Mouse (Mus musculus) spleen, adult 10 weeks (tissue): Measurements from ENCODE around the gene C87499. TPM values are rescaled to one million over a fixed set of nuclear protein-coding genes. Genes with fewer than 3 reads are reported as not detected.

Source experiments
- polyA plus RNA-seq: library from polyadenylated mRNA; stranded (reverse); fragments of 350-450 nt; fragmentation: Illumina TruSeq; extraction: RNeasy Lipid Tissue Mini Kit (QIAGEN cat#74804); gene quantifications from one replicate; pipeline ENCODE4 v1.2.3, GENCODE M21; 2015; ENCODE audit warnings: low replicate concordance; ENCODE audit not compliant: insufficient read depth

C87499 gene
- not detected for polyA plus RNA-seq

DNA sequence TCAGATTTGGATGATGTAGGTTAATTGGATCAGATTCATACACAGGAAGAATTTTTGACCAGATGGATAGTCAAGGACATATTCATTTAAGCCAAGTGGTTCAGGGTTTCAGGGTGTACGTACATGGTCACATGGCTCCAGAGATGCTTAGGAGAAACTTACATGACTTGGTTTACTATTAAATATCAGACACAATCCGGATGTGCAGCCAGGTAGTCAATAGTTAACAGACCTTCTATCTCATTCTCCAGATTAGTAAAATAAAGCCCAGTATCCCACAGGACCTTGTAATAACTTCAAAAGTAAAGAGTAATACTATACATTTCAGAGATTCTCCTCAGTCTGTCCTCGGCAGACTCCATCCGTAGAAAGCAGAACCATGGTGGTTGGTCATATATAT lies at the start of gene C87499:
TSS of gene C87499 (minus strand) at position 101 of the 400 bp plus-strand sequence.

DNA sequence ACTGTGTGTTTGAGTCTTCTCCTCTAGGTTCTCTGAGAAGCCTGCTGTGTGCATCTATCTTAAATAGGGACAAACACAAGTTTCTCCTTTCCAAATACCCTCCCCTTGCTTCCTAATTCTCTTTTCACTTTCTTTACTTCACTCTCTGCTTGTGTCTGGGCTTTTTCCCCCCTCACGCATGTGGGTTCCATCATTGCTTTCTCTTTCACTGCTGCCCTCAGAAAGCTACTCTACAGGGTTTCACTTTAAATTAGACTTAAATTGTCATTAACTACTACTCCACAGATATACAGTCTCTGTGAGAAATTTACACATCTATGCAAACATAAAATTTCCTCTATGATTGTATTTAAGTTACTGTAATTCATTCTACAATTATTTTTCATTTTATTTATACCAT lies 49.6 kb upstream of the C87499 start, which contains the start of gene Ifna2:
TSS of gene Ifna2 (minus strand) at position 101 of the 400 bp plus-strand sequence.

DNA sequence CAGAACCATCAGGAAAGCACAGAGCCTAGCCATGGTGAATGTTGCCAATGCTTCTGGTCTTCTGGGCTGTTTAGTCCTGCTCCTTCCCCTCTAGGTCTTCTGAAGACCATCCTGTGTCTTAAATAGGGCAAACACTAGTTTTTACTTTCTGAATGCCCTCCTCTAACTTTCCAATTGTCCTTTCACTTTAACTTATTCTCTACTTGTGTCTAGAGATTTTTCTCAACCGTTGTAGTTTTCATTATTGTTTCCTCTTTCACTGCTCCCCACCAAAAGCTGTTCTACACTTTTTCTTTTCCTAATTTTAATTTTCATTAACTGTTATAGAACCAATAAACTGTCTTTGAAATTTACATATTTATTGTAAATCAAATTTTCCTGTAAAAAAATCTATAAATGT lies 42.6 kb upstream of the C87499 start, which contains the start of gene Ifna16:
TSS of gene Ifna16 (minus strand) at position 101 of the 400 bp plus-strand sequence.

DNA sequence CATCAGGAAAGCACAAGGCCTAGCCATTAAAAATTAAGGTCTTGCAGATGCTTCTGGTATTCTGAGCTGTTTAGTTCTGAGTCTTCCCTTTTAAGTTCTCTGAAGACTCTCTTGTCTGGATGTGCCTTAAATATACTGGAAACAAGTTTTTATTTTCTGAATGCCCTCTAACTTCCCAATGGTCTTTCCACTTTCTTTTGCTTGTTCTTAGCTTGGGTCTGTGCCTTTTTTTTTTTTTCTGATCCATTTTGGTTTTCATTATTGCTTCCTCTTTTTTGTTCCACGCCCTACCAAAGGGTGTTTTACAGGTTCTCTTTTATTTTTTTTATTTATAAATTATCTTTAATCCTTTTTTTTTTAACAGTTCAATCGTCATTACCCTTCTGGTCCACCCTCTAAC lies 10.1 kb upstream of the C87499 start, which contains the start of gene Ifna13:
TSS of gene Ifna13 (minus strand) at position 101 of the 400 bp plus-strand sequence.

DNA sequence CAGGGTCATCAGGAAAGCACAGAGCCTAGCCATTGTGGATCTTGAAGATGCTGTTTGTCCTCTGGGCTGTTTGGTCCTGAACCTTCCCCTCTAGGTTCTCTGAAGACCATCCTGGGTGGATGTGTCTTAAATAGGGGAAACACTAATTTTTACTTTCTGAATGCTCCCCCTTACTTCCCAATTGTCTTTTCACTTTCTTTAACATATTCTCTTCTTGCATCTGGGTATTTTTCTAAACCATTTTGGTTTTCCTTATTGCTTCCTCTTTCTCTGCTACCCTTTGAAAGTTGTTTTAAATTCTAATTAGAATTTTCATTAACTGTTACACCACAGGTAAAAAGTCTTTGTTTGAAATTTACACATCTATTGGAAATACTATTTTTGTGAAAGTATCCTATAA lies 30.9 kb downstream of the C87499 start, which contains the start of gene Ifna12:
TSS of gene Ifna12 (minus strand) at position 101 of the 400 bp plus-strand sequence.

DNA sequence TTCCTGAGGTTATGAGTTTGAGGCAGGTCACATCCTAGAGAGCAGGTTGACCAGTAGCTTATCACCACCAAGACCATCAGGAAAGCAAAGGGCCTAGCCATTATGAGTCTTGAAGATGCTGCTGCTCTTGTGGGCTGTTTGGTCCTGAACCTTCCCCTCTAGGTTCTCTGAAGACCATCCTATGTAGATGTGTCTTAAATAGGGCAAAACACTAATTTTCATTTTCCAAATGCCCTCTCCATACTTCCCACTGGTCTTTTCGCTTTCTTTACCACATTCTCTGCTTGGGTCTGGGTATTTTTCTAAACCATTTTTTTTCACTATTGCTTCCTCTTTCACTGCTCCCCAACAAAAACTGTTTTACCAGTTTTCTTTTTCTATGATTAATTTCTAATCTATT lies 41.9 kb downstream of the C87499 start, which contains the start of gene Ifna9:
TSS of gene Ifna9 (minus strand) at position 101 of the 400 bp plus-strand sequence.

Other genes with a start within 250 kb of the C87499 start
- gene Hacd4, start 195.5 kb downstream of the C87499 start, polyA plus RNA-seq = 10.3 TPM
- not detected for gene Ifnb1, start 111.6 kb downstream of the C87499 start, polyA plus RNA-seq
- gene Ifna15, start 76.2 kb downstream of the C87499 start, polyA plus RNA-seq = not detected
- not detected for gene Ifna14, start 62.6 kb downstream of the C87499 start, polyA plus RNA-seq
- gene Ifna9, start 42.0 kb downstream of the C87499 start, polyA plus RNA-seq = not detected
- not detected for gene Ifna12, start 31.0 kb downstream of the C87499 start, polyA plus RNA-seq
- not detected for gene Ifna13, start 10.0 kb upstream of the C87499 start, polyA plus RNA-seq
- gene Ifna16, start 42.5 kb upstream of the C87499 start, polyA plus RNA-seq = not detected
- not detected for gene Ifna2, start 49.5 kb upstream of the C87499 start, polyA plus RNA-seq
- not detected for gene Ifnab, start 56.9 kb upstream of the C87499 start, polyA plus RNA-seq
- gene Gm26566, start 87.4 kb upstream of the C87499 start, polyA plus RNA-seq = not detected
- 49.2 TPM for gene Klhl9, start 88.1 kb upstream of the C87499 start, polyA plus RNA-seq
- gene Gm13271, start 120.5 kb upstream of the C87499 start, polyA plus RNA-seq = not detected
- not detected for gene Gm13283, start 125.7 kb upstream of the C87499 start, polyA plus RNA-seq
- gene Gm13290, start 139.4 kb upstream of the C87499 start, polyA plus RNA-seq = not detected
- not detected for gene Gm13289, start 142.5 kb upstream of the C87499 start, polyA plus RNA-seq
- not detected for gene Gm13272, start 145.4 kb upstream of the C87499 start, polyA plus RNA-seq
- not detected for gene Ifnz, start 147.7 kb upstream of the C87499 start, polyA plus RNA-seq
- gene Gm13276, start 151.3 kb upstream of the C87499 start, polyA plus RNA-seq = not detected
- not detected for gene Gm13277, start 154.2 kb upstream of the C87499 start, polyA plus RNA-seq
- not detected for gene Gm13278, start 157.1 kb upstream of the C87499 start, polyA plus RNA-seq
- gene Gm13275, start 160.1 kb upstream of the C87499 start, polyA plus RNA-seq = not detected
- gene Gm13279, start 163.0 kb upstream of the C87499 start, polyA plus RNA-seq = not detected
- not detected for gene Gm13285, start 165.3 kb upstream of the C87499 start, polyA plus RNA-seq
- gene Gm13287, start 168.8 kb upstream of the C87499 start, polyA plus RNA-seq = not detected
- gene Gm13288, start 171.1 kb upstream of the C87499 start, polyA plus RNA-seq = not detected
- gene Ifna7, start 181.8 kb upstream of the C87499 start, polyA plus RNA-seq = not detected
- gene Ifna11, start 185.5 kb upstream of the C87499 start, polyA plus RNA-seq = not detected
- gene Ifna6, start 193.0 kb upstream of the C87499 start, polyA plus RNA-seq = not detected
- not detected for gene Ifna5, start 201.1 kb upstream of the C87499 start, polyA plus RNA-seq
- not detected for gene Ifna4, start 207.4 kb upstream of the C87499 start, polyA plus RNA-seq
- gene Ifna1, start 215.7 kb upstream of the C87499 start, polyA plus RNA-seq = not detected
- gene Ifne, start 245.8 kb upstream of the C87499 start, polyA plus RNA-seq = not detected